Mouse (Mus musculus): ENCODE measurements around the gene Ccdc169. TPM values are rescaled to one million over a fixed set of nuclear protein-coding genes. Genes with fewer than 3 reads are reported as not detected.

Ccdc169 gene
- polyA plus RNA-seq, 1 experiment, result 0.19 TPM

DNA sequence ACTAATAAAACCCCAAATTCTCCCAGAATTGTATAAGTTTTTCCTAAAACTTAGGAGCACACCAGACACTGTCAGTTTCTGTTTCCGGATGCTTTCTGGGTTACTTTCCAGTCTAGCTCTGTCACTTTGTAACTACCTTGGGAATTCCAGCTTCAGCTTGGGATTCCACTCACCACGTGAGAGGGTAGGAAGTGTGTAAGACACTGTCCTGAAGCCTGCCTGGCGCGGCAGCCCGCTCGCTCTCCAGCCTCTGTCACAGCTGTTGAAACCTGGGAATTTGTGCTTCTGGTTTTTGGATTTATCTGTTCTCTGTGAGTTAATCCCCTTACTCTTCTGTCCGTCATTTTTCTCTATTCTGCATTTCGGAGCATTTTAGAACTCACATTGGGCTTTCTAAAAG, 21.1 kb upstream of the Ccdc169 start:
- Histone ChIP-seq H3K27ac (ENCODE audit: insufficient read depth, low read length) (no peak overlapping the region), H3K4me3 (ENCODE audit: insufficient read depth, low read length) (no peak overlapping the region), H3K4me1 (ENCODE audit: control insufficient read depth, insufficient read depth, low read length) (peaks cover 3% of the 10 kb centered on the region)
- TF ChIP-seq CTCF (IDR thresholded peaks at IDR 0.05; ENCODE audit: extremely low read depth, insufficient read depth, low read length) (no peak), POLR2A (IDR thresholded peaks at IDR 0.05; ENCODE audit: extremely low read depth, insufficient read depth, low read length) (no peak)

- Histone ChIP-seq H3K4me3 (ENCODE audit: insufficient read depth, low read length) (no peak overlapping the region), H3K27ac (ENCODE audit: insufficient read depth, low read length) (no peak overlapping the region), H3K4me1 (ENCODE audit: control insufficient read depth, insufficient read depth, low read length) (peaks cover 3% of the 10 kb centered on the region)
- TF ChIP-seq POLR2A (IDR thresholded peaks at IDR 0.05; ENCODE audit: extremely low read depth, insufficient read depth, low read length), result no peak
- TF ChIP-seq CTCF (IDR thresholded peaks at IDR 0.05; ENCODE audit: extremely low read depth, insufficient read depth, low read length), result no peak
Measured at GRCm38 (mm10) chr3:55119275-55119898, 17.8 kb upstream of the Ccdc169 start.

- no peak overlapping the region for H3K27ac ChIP-seq (ENCODE audit: insufficient read depth, low read length)
- TF ChIP-seq POLR2A (IDR thresholded peaks at IDR 0.05; ENCODE audit: extremely low read depth, insufficient read depth, low read length) (no peak), CTCF (IDR thresholded peaks at IDR 0.05; ENCODE audit: extremely low read depth, insufficient read depth, low read length) (no peak)
- H3K4me3 ChIP-seq (ENCODE audit: insufficient read depth, low read length), result no peak overlapping the region
- H3K4me1 ChIP-seq (ENCODE audit: control insufficient read depth, insufficient read depth, low read length), result no peaks in the 10 kb centered on the region; the same call in 1 of the 2 replicates
Measured at GRCm38 (mm10) chr3:55122336-55122870, 14.7 kb upstream of the Ccdc169 start.

DNA sequence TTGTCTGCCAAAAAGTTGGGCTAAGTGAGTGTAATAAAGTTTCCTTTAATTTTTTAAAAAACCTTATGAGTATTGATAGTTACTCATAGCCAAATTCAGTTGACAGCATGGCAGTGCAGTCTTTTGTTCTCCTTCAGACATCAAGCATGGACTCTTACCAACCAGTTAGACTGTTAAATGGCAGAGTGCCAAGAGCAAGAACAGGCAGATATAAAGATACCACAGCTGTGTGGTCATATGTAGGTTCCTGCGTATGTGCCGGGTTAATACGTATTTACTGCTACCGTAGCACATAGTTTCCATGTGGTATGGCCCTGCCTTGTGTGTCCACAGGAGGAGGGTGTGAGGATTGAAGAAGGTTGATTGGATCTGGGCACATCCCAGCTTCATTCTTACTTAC, 14.1 kb upstream of the Ccdc169 start:
- no peaks in the 10 kb centered on the region; the same call in 1 of the 2 replicates for H3K4me1 ChIP-seq (ENCODE audit: control insufficient read depth, insufficient read depth, low read length)
- H3K4me3 ChIP-seq (ENCODE audit: insufficient read depth, low read length), result no peak overlapping the region
- TF ChIP-seq POLR2A (IDR thresholded peaks at IDR 0.05; ENCODE audit: extremely low read depth, insufficient read depth, low read length) (no peak), CTCF (IDR thresholded peaks at IDR 0.05; ENCODE audit: extremely low read depth, insufficient read depth, low read length) (no peak)
- no peak overlapping the region for H3K27ac ChIP-seq (ENCODE audit: insufficient read depth, low read length)

GRCm38 (mm10) chr3:55129181-55129692, 7.9 kb upstream of the Ccdc169 start:
- TF ChIP-seq CTCF (IDR thresholded peaks at IDR 0.05; ENCODE audit: extremely low read depth, insufficient read depth, low read length) (no peak), POLR2A (IDR thresholded peaks at IDR 0.05; ENCODE audit: extremely low read depth, insufficient read depth, low read length) (no peak)
- no peaks in the 10 kb centered on the region for H3K4me1 ChIP-seq (ENCODE audit: control insufficient read depth, insufficient read depth, low read length)
- H3K4me3 ChIP-seq (ENCODE audit: insufficient read depth, low read length), result no peak overlapping the region
- no peak overlapping the region for H3K27ac ChIP-seq (ENCODE audit: insufficient read depth, low read length)

DNA sequence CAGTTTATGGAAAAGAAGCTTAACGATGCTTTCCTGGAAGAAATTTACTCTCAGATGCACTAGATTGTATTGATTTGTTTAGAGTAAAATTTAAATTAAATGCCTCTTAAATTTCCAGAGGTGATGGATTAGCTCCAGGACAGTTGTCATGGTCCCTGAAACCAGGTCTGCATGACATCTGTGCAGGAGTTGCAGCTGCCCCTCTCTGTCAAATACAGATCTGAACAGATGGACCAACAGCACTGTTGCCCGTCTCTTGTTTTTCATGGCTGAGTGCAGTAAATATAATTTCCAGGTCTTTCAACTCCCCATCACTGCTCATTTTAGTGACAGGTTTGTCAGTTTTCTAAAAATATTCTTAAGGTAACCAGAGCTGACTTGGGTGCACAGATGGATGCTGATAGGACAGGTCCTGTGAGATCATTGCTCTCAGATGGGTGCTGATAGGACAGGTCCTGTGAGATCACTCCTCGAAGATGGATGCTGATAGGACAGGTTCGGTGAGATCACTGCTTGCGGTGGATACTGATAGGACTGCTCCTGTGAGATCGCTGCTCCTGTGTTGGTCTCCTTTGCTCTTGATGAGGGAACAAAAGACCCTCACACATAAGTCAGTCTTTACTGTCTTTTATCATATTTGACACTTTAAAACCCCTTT, 5.4 kb upstream of the Ccdc169 start:
- no peak for TF ChIP-seq POLR2A (IDR thresholded peaks at IDR 0.05; ENCODE audit: extremely low read depth, insufficient read depth, low read length)
- TF ChIP-seq CTCF (IDR thresholded peaks at IDR 0.05; ENCODE audit: extremely low read depth, insufficient read depth, low read length), result no peak
- H3K4me1 ChIP-seq (ENCODE audit: control insufficient read depth, insufficient read depth, low read length), result no peaks in the 10 kb centered on the region
- no peak overlapping the region for H3K4me3 ChIP-seq (ENCODE audit: insufficient read depth, low read length)
- H3K27ac ChIP-seq (ENCODE audit: insufficient read depth, low read length), result no peak overlapping the region

GRCm38 (mm10) chr3:55139837-55140236, 2.7 kb downstream of the Ccdc169 start:
- Histone ChIP-seq H3K27ac (ENCODE audit: insufficient read depth, low read length) (no peak overlapping the region), H3K4me3 (ENCODE audit: insufficient read depth, low read length) (no peak overlapping the region), H3K4me1 (ENCODE audit: control insufficient read depth, insufficient read depth, low read length) (no peaks in the 10 kb centered on the region)
- TF ChIP-seq POLR2A (IDR thresholded peaks at IDR 0.05; ENCODE audit: extremely low read depth, insufficient read depth, low read length) (no peak), CTCF (IDR thresholded peaks at IDR 0.05; ENCODE audit: extremely low read depth, insufficient read depth, low read length) (no peak)

GRCm38 (mm10) chr3:55141401-55141800, 4.3 kb downstream of the Ccdc169 start:
- TF ChIP-seq CTCF (IDR thresholded peaks at IDR 0.05; ENCODE audit: extremely low read depth, insufficient read depth, low read length), result no peak
- no peak for TF ChIP-seq POLR2A (IDR thresholded peaks at IDR 0.05; ENCODE audit: extremely low read depth, insufficient read depth, low read length)
- no peaks in the 10 kb centered on the region for H3K4me1 ChIP-seq (ENCODE audit: control insufficient read depth, insufficient read depth, low read length)

DNA sequence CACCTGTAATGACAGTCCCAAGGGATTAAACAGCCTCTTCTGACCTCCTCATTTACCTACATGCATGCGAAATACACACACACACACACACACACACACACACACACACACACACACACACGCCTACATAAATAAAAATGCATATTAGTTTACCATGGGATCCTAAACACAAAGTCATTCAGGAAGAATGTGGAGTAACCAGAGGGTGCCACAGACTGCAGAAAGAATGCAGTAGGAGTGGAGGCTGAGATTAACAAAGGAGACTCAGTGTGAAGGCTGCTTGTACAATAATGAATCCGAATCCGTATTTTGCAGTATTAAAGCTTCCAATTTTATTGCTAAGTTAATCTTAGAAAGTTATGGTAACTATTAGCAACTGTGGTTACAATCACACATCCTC, 7.8 kb downstream of the Ccdc169 start:
- Histone ChIP-seq H3K4me3 (ENCODE audit: insufficient read depth, low read length) (no peak overlapping the region), H3K27ac (ENCODE audit: insufficient read depth, low read length) (no peak overlapping the region), H3K4me1 (ENCODE audit: control insufficient read depth, insufficient read depth, low read length) (no peaks in the 10 kb centered on the region)
- TF ChIP-seq CTCF (IDR thresholded peaks at IDR 0.05; ENCODE audit: extremely low read depth, insufficient read depth, low read length) (no peak), POLR2A (IDR thresholded peaks at IDR 0.05; ENCODE audit: extremely low read depth, insufficient read depth, low read length) (no peak)

More at GRCm38 (mm10) chr3:55141401-55141800, 4.3 kb downstream of the Ccdc169 start:
- no peak overlapping the region for H3K4me3 ChIP-seq (ENCODE audit: insufficient read depth, low read length)
- H3K27ac ChIP-seq (ENCODE audit: insufficient read depth, low read length), result no peak overlapping the region
